Mouse (Mus musculus) central nervous system, embryonic 14 days (tissue): ENCODE measurements around the gene Ttc7b. TPM values are rescaled to one million over a fixed set of nuclear protein-coding genes. Genes with fewer than 3 reads are reported as not detected.

ENCODE experiments used
- polyA plus RNA-seq: library from polyadenylated mRNA; depleted of rRNA; stranded (reverse); fragments of >200 nt; gene quantifications from 2 replicates; pipeline ENCODE4 v1.2.3, GENCODE M21; 2012; rRNA removed

The Ttc7b gene
- 29.9 and 35.1 TPM in 2 replicates for polyA plus RNA-seq

DNA sequence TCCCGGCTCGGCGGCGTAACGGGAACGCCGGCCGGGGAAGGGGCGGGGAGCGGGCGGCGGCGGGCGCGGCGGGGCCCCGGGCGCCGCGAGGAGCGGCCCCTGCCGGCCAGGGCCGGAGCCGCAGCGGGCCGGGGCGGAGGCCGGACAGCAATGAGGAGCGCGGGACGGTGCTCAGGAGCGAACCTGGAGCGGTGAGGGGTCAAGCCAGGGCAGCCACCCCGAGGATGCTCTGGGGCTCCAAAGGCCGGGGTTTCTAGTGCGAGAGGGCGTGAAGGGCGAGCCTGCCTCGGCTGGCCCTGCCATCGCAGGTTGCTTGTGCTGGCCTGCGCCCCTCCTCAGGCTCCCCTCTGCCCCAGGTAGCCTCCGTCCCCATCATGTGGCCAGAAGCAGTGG lies at the start of gene Ttc7b:
Gene Ttc7b, minus strand, starts transcription at position 33 of the 393 bp plus-strand sequence.

Other genes with a start within 250 kb of the Ttc7b start
- gene Rps6ka5, start 206.2 kb upstream of the Ttc7b start, polyA plus RNA-seq = 8.8 and 11.5 TPM in 2 replicates